Mouse (Mus musculus): ENCODE data around the gene Lamc1.
A peak's percentile ranks its signal among the peaks of the same experiment; 100 is the strongest.

Gene Lamc1

GRCm38 (mm10) chr1:153265579-153265978 lies 67.0 kb downstream of the Lamc1 start:
- no peak for DNase-seq (ENCODE audit: inconsistent ontology term)

GRCm38 (mm10) chr1:153265066-153265465 lies 67.5 kb downstream of the Lamc1 start:
- DNase-seq (ENCODE audit: inconsistent ontology term) = peak; percentile 80

- DNase-seq (ENCODE audit: inconsistent ontology term) = peak; percentile 47
Observed at GRCm38 (mm10) chr1:153259752-153260300, 72.8 kb downstream of the Lamc1 start.

- DNase-seq (ENCODE audit: inconsistent ontology term) = no peak
Observed at GRCm38 (mm10) chr1:153252540-153253210, 79.9 kb downstream of the Lamc1 start.

GRCm38 (mm10) chr1:153251590-153252206 lies 80.9 kb downstream of the Lamc1 start:
- DNase-seq (ENCODE audit: inconsistent ontology term) = no peak

- DNase-seq (ENCODE audit: inconsistent ontology term) = no peak
Observed at GRCm38 (mm10) chr1:153241346-153241745, 91.2 kb downstream of the Lamc1 start.

GRCm38 (mm10) chr1:153235576-153235975 lies 97.0 kb downstream of the Lamc1 start:
- DNase-seq (ENCODE audit: inconsistent ontology term) = peak; percentile 55

- no peak for DNase-seq (ENCODE audit: inconsistent ontology term)
Observed at GRCm38 (mm10) chr1:153231681-153232080, 100.9 kb downstream of the Lamc1 start.

- DNase-seq (ENCODE audit: inconsistent ontology term) = no peak
Observed at GRCm38 (mm10) chr1:153227916-153228315, 104.7 kb downstream of the Lamc1 start.

- DNase-seq (ENCODE audit: inconsistent ontology term) = no peak
Observed at GRCm38 (mm10) chr1:153227096-153227495, 105.5 kb downstream of the Lamc1 start.

GRCm38 (mm10) chr1:153225786-153226725 lies 106.5 kb downstream of the Lamc1 start:
- peak; percentile 73 for DNase-seq (ENCODE audit: inconsistent ontology term)

- no peak for DNase-seq (ENCODE audit: inconsistent ontology term)
Observed at GRCm38 (mm10) chr1:153224331-153224730, 108.3 kb downstream of the Lamc1 start.

GRCm38 (mm10) chr1:153219376-153219775 lies 113.2 kb downstream of the Lamc1 start:
- DNase-seq (ENCODE audit: inconsistent ontology term) = no peak

GRCm38 (mm10) chr1:153216516-153216915 lies 116.1 kb downstream of the Lamc1 start:
- no peak for DNase-seq (ENCODE audit: inconsistent ontology term)

- no peak for DNase-seq (ENCODE audit: inconsistent ontology term)
Observed at GRCm38 (mm10) chr1:153215676-153216075, 116.9 kb downstream of the Lamc1 start.

- DNase-seq (ENCODE audit: inconsistent ontology term) = no peak
Observed at GRCm38 (mm10) chr1:153210992-153211391, 121.6 kb downstream of the Lamc1 start.

- no peak for DNase-seq (ENCODE audit: inconsistent ontology term)
Observed at GRCm38 (mm10) chr1:153210198-153210597, 122.4 kb downstream of the Lamc1 start.

GRCm38 (mm10) chr1:153202195-153202594 lies 130.4 kb downstream of the Lamc1 start:
- DNase-seq (ENCODE audit: inconsistent ontology term) = peak; percentile 87

- peak; percentile 23 for DNase-seq (ENCODE audit: inconsistent ontology term)
Observed at GRCm38 (mm10) chr1:153201448-153201847, 131.1 kb downstream of the Lamc1 start.

GRCm38 (mm10) chr1:153197316-153197850 lies 135.2 kb downstream of the Lamc1 start:
- no peak for DNase-seq (ENCODE audit: inconsistent ontology term)

GRCm38 (mm10) chr1:153192945-153193344 lies 139.6 kb downstream of the Lamc1 start:
- DNase-seq (ENCODE audit: inconsistent ontology term) = no peak

GRCm38 (mm10) chr1:153192379-153192778 lies 140.2 kb downstream of the Lamc1 start:
- DNase-seq (ENCODE audit: inconsistent ontology term) = no peak

Measured in Muller cell, postnatal 12 days (primary cell).